Mouse (Mus musculus): ENCODE data around the gene Gipc3. TPM values are rescaled to one million over a fixed set of nuclear protein-coding genes. Genes with fewer than 3 reads are reported as not detected.

Gipc3 gene
- polyA plus RNA-seq, 2 experiments from 2014 or later: 0.15 to 0.28 TPM

GRCm38 (mm10) chr10:81367207-81367495 lies 24.1 kb upstream of the Gipc3 start:
- ATAC-seq: no peak

- no peak for ATAC-seq
Observed at GRCm38 (mm10) chr10:81366477-81367206, 23.6 kb upstream of the Gipc3 start.

GRCm38 (mm10) chr10:81365672-81366476 lies 22.8 kb upstream of the Gipc3 start, which contains the start of gene 4930404N11Rik:
Gene 4930404N11Rik (minus strand): TSS chr10:81365816.
- ATAC-seq: no peak

- no peak for ATAC-seq
Observed at GRCm38 (mm10) chr10:81365073-81365472, 22.0 kb upstream of the Gipc3 start.

- no peak for ATAC-seq
Observed at GRCm38 (mm10) chr10:81364666-81365065, 21.6 kb upstream of the Gipc3 start.

GRCm38 (mm10) chr10:81363436-81364346 lies 20.6 kb upstream of the Gipc3 start:
- no peak for ATAC-seq

GRCm38 (mm10) chr10:81362336-81362949 lies 19.4 kb upstream of the Gipc3 start:
- ATAC-seq: no peak

GRCm38 (mm10) chr10:81360721-81361120 lies 17.7 kb upstream of the Gipc3 start:
- no peak for ATAC-seq

- no peak for ATAC-seq
Observed at GRCm38 (mm10) chr10:81358841-81359240, 15.8 kb upstream of the Gipc3 start.

- ATAC-seq: no peak
Observed at GRCm38 (mm10) chr10:81358209-81358608, 15.1 kb upstream of the Gipc3 start.

- ATAC-seq: peak; percentile 96
Observed at GRCm38 (mm10) chr10:81356991-81357844, 14.2 kb upstream of the Gipc3 start, which contains the start of gene Mfsd12. Gene Mfsd12 (plus strand): TSS chr10:81357491.

- ATAC-seq: no peak
Observed at GRCm38 (mm10) chr10:81356352-81356990, 13.4 kb upstream of the Gipc3 start.

- ATAC-seq: no peak
Observed at GRCm38 (mm10) chr10:81355533-81355932, 12.5 kb upstream of the Gipc3 start.

GRCm38 (mm10) chr10:81354738-81355477 lies 11.8 kb upstream of the Gipc3 start:
- ATAC-seq: no peak

GRCm38 (mm10) chr10:81351678-81352291 lies 8.7 kb upstream of the Gipc3 start:
- no peak for ATAC-seq

GRCm38 (mm10) chr10:81350351-81351063 lies 7.4 kb upstream of the Gipc3 start, which contains the start of gene Hmg20b:
Gene Hmg20b (minus strand): TSS chr10:81350480.
- peak; percentile 95 for ATAC-seq

GRCm38 (mm10) chr10:81349961-81350350 lies 6.9 kb upstream of the Gipc3 start:
- ATAC-seq: no peak

GRCm38 (mm10) chr10:81349146-81349545 lies 6.1 kb upstream of the Gipc3 start:
- ATAC-seq: no peak
